Mouse (Mus musculus) layer of hippocampus, adult 2 months (tissue): ENCODE data around the gene Akap6. TPM values are rescaled to one million over a fixed set of nuclear protein-coding genes. Genes with fewer than 3 reads are reported as not detected.
A peak's percentile ranks its signal among the peaks of the same experiment; 100 is the strongest.

Experiments
- DNase-seq, 2 experiments: peaks; one replicate each; pipeline ENCODE4 v3.0.0; 2022; ENCODE audit warnings: low spot score in 2 of 2
- H3K27ac ChIP-seq: fragments of 200-600 bp; 2 replicates; pipeline ENCODE4 v1.8.1; 2022
- H3K4me3 ChIP-seq: fragments of 200-600 bp; 2 replicates; pipeline ENCODE4 v1.8.1; 2022; ENCODE audit warnings: mild to moderate bottlenecking
- CTCF ChIP-seq: fragments of 200-600 bp; conservative IDR thresholded peaks from 2 replicates; pipeline ENCODE4 v1.8.1; 2022; ENCODE audit warnings: antibody characterized with exemption, mild to moderate bottlenecking, moderate library complexity
- total RNA-seq, 2 experiments: library from RNA; stranded (reverse); gene quantifications; 2 replicates each; pipeline ENCODE4 v1.2.3; 2021

Akap6 gene
- total RNA-seq, 2 experiments from 2014 or later = 130 to 135 TPM

DNA sequence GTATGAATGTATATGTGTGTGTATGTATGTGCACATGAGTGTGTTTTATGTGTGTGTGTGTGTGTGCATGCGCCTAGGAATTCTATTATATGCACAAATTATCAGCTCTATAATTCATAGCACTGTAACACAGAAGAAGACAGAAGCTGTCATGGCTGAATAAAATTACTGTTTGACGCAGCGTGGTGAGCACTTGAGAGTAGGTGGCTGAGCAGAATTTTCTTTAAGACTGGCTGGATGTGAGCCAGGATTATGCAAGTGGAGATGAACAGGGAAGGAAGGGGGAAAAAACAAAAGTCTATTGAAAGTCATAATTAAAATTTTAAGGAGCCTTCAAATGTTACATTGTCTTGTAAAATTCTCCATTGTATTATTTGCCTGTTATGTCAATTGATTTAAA lies 74.7 kb downstream of the Akap6 start:
- TF ChIP-seq CTCF = no peak
- Histone ChIP-seq H3K4me3 (no peak overlapping the region), H3K27ac (peak overlapping the region; percentile 74)
- peak in 1 of 2 experiments; percentile 63 for DNase-seq

DNA sequence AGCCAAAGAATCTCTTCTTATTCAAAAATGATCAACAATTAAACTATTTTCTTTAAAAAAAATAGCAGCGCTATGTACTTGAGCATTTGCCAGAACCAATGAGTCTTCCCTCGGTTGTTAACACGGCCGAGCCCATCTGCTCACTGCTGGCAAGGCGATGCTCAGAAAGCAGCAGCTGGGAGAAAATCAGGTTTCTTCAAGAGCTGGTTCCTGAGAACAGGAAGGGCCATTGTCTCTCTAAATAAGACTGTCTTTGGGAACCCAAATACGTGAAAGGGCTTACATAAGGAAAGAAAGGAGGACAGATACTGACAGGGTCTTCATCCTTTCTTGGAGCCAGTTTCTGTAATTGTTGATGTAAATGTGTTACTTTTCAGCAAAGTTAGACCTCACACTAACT lies 75.2 kb downstream of the Akap6 start:
- Histone ChIP-seq H3K27ac (peak overlapping the region; percentile 74), H3K4me3 (peak overlapping the region; percentile 1; the same call in 1 of the 2 replicates)
- TF ChIP-seq CTCF = no peak
- no peak for DNase-seq

- H3K4me3 ChIP-seq = no peak overlapping the region
- no peak for TF ChIP-seq CTCF
- no peak for DNase-seq
- no peak overlapping the region for H3K27ac ChIP-seq
Measured at GRCm38 (mm10) chr12:52780216-52780615, 81.0 kb downstream of the Akap6 start.

- H3K27ac ChIP-seq = no peak overlapping the region
- H3K4me3 ChIP-seq = no peak overlapping the region
- no peak for TF ChIP-seq CTCF
- DNase-seq = no peak
Measured at GRCm38 (mm10) chr12:52781066-52781465, 81.9 kb downstream of the Akap6 start.

DNA sequence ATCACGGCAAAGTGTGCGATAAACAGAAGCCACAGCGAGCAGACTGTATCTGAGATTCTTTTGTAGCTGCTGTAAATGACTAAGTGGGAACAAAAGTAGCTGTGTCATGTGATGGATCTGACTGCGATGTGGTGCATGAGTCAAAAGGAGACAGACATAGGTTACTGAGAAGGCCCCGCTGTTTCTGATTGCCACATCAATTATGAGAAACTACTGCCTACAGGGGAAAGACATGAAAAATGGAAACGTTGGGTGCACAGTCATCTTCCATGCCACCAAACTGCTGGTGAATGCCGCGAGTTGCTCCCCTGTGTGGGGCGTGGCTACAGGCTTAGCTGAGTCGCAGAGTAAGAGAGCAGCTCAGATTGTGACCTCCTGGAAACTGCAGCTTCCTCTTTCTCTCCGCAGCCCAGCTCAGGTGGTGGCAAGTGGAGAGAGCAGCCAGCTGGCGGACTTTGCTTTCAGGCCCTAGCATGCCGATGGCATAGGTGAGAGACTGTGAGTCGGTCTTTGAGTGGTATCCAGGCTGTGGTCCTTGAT lies 83.8 kb downstream of the Akap6 start:
- H3K4me3 ChIP-seq = peak overlapping the region; percentile 34; the same call in 1 of the 2 replicates
- H3K27ac ChIP-seq = peak overlapping the region; percentile 55; the same call in 1 of the 2 replicates
- TF ChIP-seq CTCF = no peak
- no peak for DNase-seq

- DNase-seq = no peak
- no peak for TF ChIP-seq CTCF
- Histone ChIP-seq H3K4me3 (no peak overlapping the region), H3K27ac (no peak overlapping the region)
Measured at GRCm38 (mm10) chr12:52785217-52785616, 86.0 kb downstream of the Akap6 start.

- TF ChIP-seq CTCF = no peak
- 0 out of 2 replicates have a peak overlapping the region, but pooled peaks have one; percentile 14 for H3K27ac ChIP-seq
- peak overlapping the region; percentile 11 for H3K4me3 ChIP-seq
- DNase-seq = no peak
Measured at GRCm38 (mm10) chr12:52790350-52790768, 91.2 kb downstream of the Akap6 start.

DNA sequence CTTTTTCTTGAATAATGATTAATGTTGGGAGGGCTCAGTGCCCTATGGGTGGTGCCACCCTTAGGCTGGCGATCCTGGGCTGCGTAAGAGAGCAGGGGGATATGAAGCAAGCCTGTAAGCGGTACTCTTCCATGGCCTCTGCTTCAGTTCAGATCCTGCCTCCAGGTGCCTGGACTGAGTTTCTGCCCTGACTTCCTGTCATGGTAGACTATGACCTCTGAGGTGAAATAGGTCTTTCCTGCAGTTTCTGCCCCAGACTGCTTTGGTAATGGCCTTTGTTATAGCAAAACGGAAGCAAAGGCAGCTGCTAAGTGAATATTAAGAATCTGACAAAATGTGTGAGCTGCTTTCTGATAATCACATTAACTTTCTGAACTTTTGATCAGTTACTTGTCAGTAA lies 94.9 kb downstream of the Akap6 start:
- no peak overlapping the region for H3K4me3 ChIP-seq
- no peak overlapping the region for H3K27ac ChIP-seq
- no peak for DNase-seq
- TF ChIP-seq CTCF = no peak

DNA sequence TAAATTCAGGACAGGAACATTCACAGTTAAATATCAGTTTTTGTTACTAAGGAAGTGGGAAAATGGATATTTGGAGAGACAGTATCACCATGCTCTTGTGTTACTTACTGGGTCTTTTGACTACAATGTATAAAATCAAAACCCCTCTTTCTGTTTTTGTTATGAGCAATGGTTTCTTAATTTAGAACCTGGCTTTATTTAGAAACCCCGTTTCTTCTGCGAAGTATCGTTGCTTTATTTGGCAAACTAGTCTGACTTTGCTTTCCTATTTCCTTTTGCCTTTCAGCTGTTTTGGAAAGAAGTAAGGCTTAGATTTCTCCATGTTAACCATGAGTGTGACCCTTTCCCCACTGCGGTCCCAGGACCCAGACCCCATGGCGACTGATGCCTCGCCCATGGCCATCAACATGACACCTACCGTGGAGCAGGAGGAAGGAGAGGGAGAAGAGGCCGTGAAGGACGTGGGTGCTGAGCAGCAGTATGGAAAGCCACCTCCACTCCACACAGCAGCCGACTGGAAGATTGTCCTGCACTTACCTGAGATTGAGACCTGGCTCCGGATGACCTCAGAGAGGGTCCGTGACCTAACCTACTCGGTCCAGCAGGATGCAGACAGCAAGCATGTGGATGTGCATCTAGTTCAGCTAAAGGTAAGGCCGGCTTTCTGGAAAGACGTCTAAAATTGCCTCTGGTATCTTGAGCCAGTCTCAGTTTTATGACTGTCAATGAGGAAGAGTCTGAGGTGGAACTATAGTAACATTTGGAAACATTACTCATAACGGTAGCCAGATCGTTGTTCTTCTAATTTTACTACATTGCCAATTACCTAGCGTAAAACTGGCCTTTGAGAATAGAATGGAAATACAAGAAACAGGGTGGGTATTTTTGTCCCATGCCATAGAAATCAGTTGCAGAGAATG lies 96.6 kb downstream of the Akap6 start:
- no peak for TF ChIP-seq CTCF
- no peak for DNase-seq
- Histone ChIP-seq H3K27ac (no peak overlapping the region), H3K4me3 (no peak overlapping the region)

- no peak for DNase-seq
- Histone ChIP-seq H3K27ac (no peak overlapping the region), H3K4me3 (no peak overlapping the region)
- TF ChIP-seq CTCF = no peak
Measured at GRCm38 (mm10) chr12:52796471-52796795, 97.2 kb downstream of the Akap6 start.

DNA sequence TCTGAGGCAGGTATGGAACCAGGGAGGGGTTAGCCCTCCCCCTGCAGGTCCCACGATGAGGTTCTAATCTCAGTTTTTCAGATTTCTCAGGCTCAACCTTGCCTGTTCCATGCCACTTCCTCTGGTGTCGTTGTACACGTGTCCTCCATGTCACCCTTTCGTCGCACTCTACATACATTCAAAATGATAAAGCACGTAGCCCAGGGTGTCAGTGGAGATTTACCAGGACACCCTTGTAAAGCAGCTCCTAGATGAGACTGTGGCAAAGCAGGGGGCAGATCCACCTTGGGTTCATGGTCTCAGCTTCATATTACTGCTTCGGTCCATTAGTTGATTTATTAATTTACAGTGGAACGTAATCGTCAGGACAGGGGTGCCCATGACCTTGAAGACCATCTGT lies 100.5 kb downstream of the Akap6 start:
- DNase-seq = no peak
- no peak for TF ChIP-seq CTCF
- no peak overlapping the region for H3K27ac ChIP-seq
- H3K4me3 ChIP-seq = no peak overlapping the region

- peak; percentile 55 for TF ChIP-seq CTCF
- no peak for DNase-seq
- no peak overlapping the region for H3K4me3 ChIP-seq
Measured at GRCm38 (mm10) chr12:52806273-52806672, 107.1 kb downstream of the Akap6 start.

DNA sequence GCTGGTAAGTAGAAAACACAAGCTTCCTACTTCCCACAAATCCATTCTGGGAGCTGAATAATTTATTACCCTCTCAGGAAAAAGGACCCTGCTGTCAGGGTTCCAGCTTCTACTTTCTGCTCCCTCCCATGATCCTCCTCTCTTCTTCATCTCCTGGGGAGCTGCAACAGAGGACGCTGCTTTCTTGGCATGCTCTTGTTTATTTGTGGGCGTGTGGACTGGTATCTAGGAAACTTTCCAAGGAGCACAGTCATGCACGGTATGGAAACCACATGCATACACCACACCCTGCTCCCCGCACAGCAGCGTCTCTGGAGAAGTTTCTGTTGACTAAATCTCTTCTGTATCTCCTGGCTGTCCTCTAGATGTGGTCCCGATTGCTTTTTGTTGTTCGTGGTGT lies 119.4 kb downstream of the Akap6 start:
- TF ChIP-seq CTCF = no peak
- peak overlapping the region; percentile 30 for H3K4me3 ChIP-seq
- 0 out of 2 replicates have a peak overlapping the region, but pooled peaks have one; percentile 23 for H3K27ac ChIP-seq
- DNase-seq = peak; percentile 31 to 63

More at GRCm38 (mm10) chr12:52806273-52806672, 107.1 kb downstream of the Akap6 start:
- H3K27ac ChIP-seq = no peak overlapping the region

DNA sequence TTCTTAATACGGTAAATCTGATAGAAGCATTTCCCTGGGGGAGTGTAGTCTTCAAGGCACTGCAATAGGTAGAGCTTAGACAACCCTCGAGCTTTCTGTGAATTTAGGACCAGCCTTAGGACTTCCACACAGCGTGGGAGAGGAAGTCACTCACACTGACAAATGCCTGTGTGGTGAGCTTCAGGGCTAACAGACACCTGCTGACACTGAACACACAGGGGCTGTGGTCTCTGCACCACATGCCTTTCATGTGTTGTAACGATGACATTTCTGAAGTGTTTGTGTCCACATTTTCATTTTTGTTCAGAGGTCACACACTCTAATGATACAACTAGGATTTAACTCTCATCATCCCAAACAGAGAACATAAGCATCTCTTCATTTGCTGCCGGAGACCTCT lies 125.6 kb downstream of the Akap6 start:
- no peak for DNase-seq
- no peak overlapping the region for H3K4me3 ChIP-seq
- H3K27ac ChIP-seq = no peak overlapping the region
- no peak for TF ChIP-seq CTCF
